Mouse (Mus musculus): ENCODE measurements around the gene Aplnr.

DNA sequence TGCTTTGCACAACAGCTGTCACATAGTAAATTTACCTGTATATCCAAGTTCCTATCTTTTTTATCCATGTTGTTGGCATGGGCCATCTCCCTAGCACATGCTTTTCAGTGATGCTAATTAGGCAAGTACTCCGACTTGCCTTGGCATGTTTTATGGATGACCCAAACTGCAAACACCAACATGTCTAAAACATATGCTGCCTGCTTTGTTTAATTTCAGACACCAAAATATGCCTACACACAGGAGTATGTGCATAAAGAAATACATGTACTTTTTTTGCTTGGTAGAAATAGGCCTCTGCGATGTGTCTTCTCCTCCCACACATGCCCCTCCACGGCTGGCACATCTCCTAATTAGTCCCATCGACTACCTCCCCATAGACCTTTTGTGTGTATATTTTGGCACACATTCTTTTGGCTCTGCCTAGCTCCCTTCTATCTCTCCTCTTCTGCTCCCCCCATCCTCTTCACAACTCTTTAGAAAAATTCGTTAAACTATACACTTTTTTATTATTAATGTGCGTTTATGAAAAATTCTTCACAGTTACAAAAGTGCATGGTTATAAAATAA is 51.6 kb downstream of the Aplnr start:
- no peak for TF ChIP-seq MAX (IDR thresholded peaks at IDR 0.05; ENCODE audit: low read length)
- TF ChIP-seq ELF1 (IDR thresholded peaks at IDR 0.05; ENCODE audit: low read depth, low read length), result no peak
- TF ChIP-seq HCFC1 (IDR thresholded peaks at IDR 0.05; ENCODE audit: low read depth, low read length), result no peak
- no peak for TF ChIP-seq CTCF (conservative IDR thresholded peaks at IDR 0.05 in 1 of 2, IDR thresholded peaks at IDR 0.05 in 1 of 2; ENCODE audit: low read depth in 2 of 2, low read length in 2 of 2)
- no peak for TF ChIP-seq E2F4 (IDR thresholded peaks at IDR 0.05; ENCODE audit: insufficient replicate concordance, low read depth, low read length)
- TF ChIP-seq POLR2A (IDR thresholded peaks at IDR 0.05; ENCODE audit: low read depth, low read length), result no peak
- TF ChIP-seq POLR2AphosphoS2 (IDR thresholded peaks at IDR 0.05; ENCODE audit: low read depth, low read length), result no peak
- TF ChIP-seq MXI1 (IDR thresholded peaks at IDR 0.05; ENCODE audit: low read depth, low read length), result no peak
- no peak for TF ChIP-seq MYC (IDR thresholded peaks at IDR 0.05; ENCODE audit: low read depth, low read length)
- no peak for TF ChIP-seq USF1 (IDR thresholded peaks at IDR 0.05; ENCODE audit: low read depth, low read length)
- no peak for TF ChIP-seq JUND (conservative IDR thresholded peaks at IDR 0.05; ENCODE audit: low read depth, low read length)
